Mouse (Mus musculus) forebrain, embryonic 15.5 days (tissue): ENCODE results near the gene Mkrn1. TPM values are rescaled to one million over a fixed set of nuclear protein-coding genes. Genes with fewer than 3 reads are reported as not detected.

Source experiments
- ATAC-seq: fragments of 200-750 bp; cut with Nextera tagmentation; replicated peaks from 2 replicates; pipeline ENCODE4 v1.8.0; 2017; ENCODE audit warnings: mild to moderate bottlenecking, moderate TSS enrichment, moderate library complexity
- H3K27ac ChIP-seq: fragments of 300-500 bp; sonication (generic); replicated peaks from 2 replicates; pipeline ENCODE4 v1.5.1; 2015; ENCODE audit warnings: mild to moderate bottlenecking, inconsistent platforms
- H3K27me3 ChIP-seq: fragments of 300-500 bp; sonication (generic); 2 replicates; pipeline ENCODE4 v1.6.1; 2015; ENCODE audit warnings: inconsistent platforms
- H3K36me3 ChIP-seq: fragments of 300-500 bp; sonication (generic); 2 replicates; pipeline ENCODE4 v1.6.1; 2015; ENCODE audit warnings: mild to moderate bottlenecking, inconsistent platforms
- H3K4me1 ChIP-seq: fragments of 300-500 bp; sonication (generic); 2 replicates; pipeline ENCODE4 v1.6.1; 2015; ENCODE audit warnings: inconsistent platforms
- H3K4me2 ChIP-seq: fragments of 300-500 bp; sonication (generic); replicated peaks from 2 replicates; pipeline ENCODE4 v1.6.1; 2015; ENCODE audit warnings: mild to moderate bottlenecking, inconsistent platforms
- H3K4me3 ChIP-seq: fragments of 300-500 bp; sonication (generic); 2 replicates; pipeline ENCODE4 v1.5.1; 2015; ENCODE audit warnings: mild to moderate bottlenecking, inconsistent platforms
- H3K9ac ChIP-seq: fragments of 300-500 bp; sonication (generic); replicated peaks from 2 replicates; pipeline ENCODE4 v1.6.1; 2015; ENCODE audit warnings: mild to moderate bottlenecking, inconsistent platforms
- H3K9me3 ChIP-seq: fragments of 300-500 bp; sonication (generic); 2 replicates; pipeline ENCODE4 v1.6.1; 2016; ENCODE audit warnings: inconsistent platforms
- WGBS: fragments of 180-500 bp; shearing (Covaris S2); methylation state at CpG from one replicate; pipeline ENCODE4 v1.1.7; 2015; ENCODE audit warnings: mixed read lengths; 5-methylcytosine and 5-hydroxymethylcytosine counted together
- polyA plus RNA-seq: library from polyadenylated mRNA; unstranded; fragments of >200 nt; fragmentation: Nextera tagmentation; extraction: Ambion mirVana; gene quantifications from 2 replicates; pipeline ENCODE4 v1.2.1, GENCODE M21; 2015

The Mkrn1 gene
- polyA plus RNA-seq = 220 and 247 TPM in 2 replicates

- ATAC-seq = peak; percentile 97
- peak within 1 kb of the TSS; percentile 61 for H3K4me2 ChIP-seq
- H3K36me3 ChIP-seq = no peaks in the 10 kb centered on the region
- peak within 1 kb of the TSS; percentile 92 for H3K4me3 ChIP-seq
- H3K27ac ChIP-seq = peak within 1 kb of the TSS; percentile 97
- H3K4me1 ChIP-seq = peaks cover 16% of the 10 kb centered on the region
- no peaks in the 10 kb centered on the region for H3K27me3 ChIP-seq
- H3K9me3 ChIP-seq = no peaks in the 10 kb centered on the region
- under 1% methylated on average over 80 of the region's 82 CpGs for WGBS
- H3K9ac ChIP-seq = peak within 1 kb of the TSS; percentile 88
These were observed at the start of gene Mkrn1 for GRCm38 (mm10) chr6:39419851-39420721. TSS of gene Mkrn1 (minus strand) at chr6:39420462.

- H3K27ac ChIP-seq = no peak overlapping the region
- ATAC-seq = no peak
- no peaks in the 10 kb centered on the region for H3K27me3 ChIP-seq
- H3K4me3 ChIP-seq = no peak overlapping the region
- no peaks in the 10 kb centered on the region for H3K9me3 ChIP-seq
- no peaks in the 10 kb centered on the region for H3K4me1 ChIP-seq
- no peak overlapping the region for H3K9ac ChIP-seq
- no peak overlapping the region for H3K4me2 ChIP-seq
- 90% methylated on average over 5 of the region's 5 CpGs for WGBS
- H3K36me3 ChIP-seq = peaks cover 10% of the 10 kb centered on the region; the same call in 1 of the 2 replicates
These were observed 49.2 kb upstream of the Mkrn1 start for GRCm38 (mm10) chr6:39469427-39469826.

GRCm38 (mm10) chr6:39462621-39463538 lies 42.6 kb upstream of the Mkrn1 start:
- Histone ChIP-seq H3K4me1 (no peaks in the 10 kb centered on the region), H3K27ac (no peak overlapping the region), H3K4me3 (no peak overlapping the region), H3K9me3 (no peaks in the 10 kb centered on the region), H3K27me3 (no peaks in the 10 kb centered on the region), H3K36me3 (peaks cover 3% of the 10 kb centered on the region; the same call in 1 of the 2 replicates), H3K4me2 (no peak overlapping the region), H3K9ac (no peak overlapping the region)
- 45% methylated on average over 16 of the region's 16 CpGs for WGBS
- peak; percentile 75 for ATAC-seq

- Histone ChIP-seq H3K4me2 (no peak overlapping the region), H3K9me3 (no peaks in the 10 kb centered on the region), H3K27ac (no peak overlapping the region), H3K4me3 (no peak overlapping the region), H3K36me3 (peaks cover 3% of the 10 kb centered on the region; the same call in 1 of the 2 replicates), H3K27me3 (no peaks in the 10 kb centered on the region), H3K9ac (no peak overlapping the region), H3K4me1 (no peaks in the 10 kb centered on the region)
- WGBS = 95% methylated on average over 11 of the region's 11 CpGs
- ATAC-seq = no peak
These were observed 39.8 kb upstream of the Mkrn1 start for GRCm38 (mm10) chr6:39460040-39460439.

- no peak overlapping the region for H3K27ac ChIP-seq
- no peak overlapping the region for H3K9ac ChIP-seq
- WGBS = 89% methylated on average over 8 of the region's 8 CpGs
- H3K4me1 ChIP-seq = no peaks in the 10 kb centered on the region
- no peak overlapping the region for H3K4me3 ChIP-seq
- H3K9me3 ChIP-seq = no peaks in the 10 kb centered on the region
- no peak for ATAC-seq
- H3K36me3 ChIP-seq = peaks cover 3% of the 10 kb centered on the region; the same call in 1 of the 2 replicates
- H3K27me3 ChIP-seq = no peaks in the 10 kb centered on the region
- H3K4me2 ChIP-seq = no peak overlapping the region
These were observed 35.3 kb upstream of the Mkrn1 start for GRCm38 (mm10) chr6:39455339-39456160.

GRCm38 (mm10) chr6:39454616-39455015 lies 34.4 kb upstream of the Mkrn1 start:
- Histone ChIP-seq H3K9me3 (no peaks in the 10 kb centered on the region), H3K4me1 (no peaks in the 10 kb centered on the region), H3K4me3 (no peak overlapping the region), H3K4me2 (no peak overlapping the region), H3K27me3 (no peaks in the 10 kb centered on the region), H3K9ac (no peak overlapping the region), H3K36me3 (no peaks in the 10 kb centered on the region), H3K27ac (no peak overlapping the region)
- no peak for ATAC-seq
- 52% methylated on average over 2 of the region's 2 CpGs for WGBS

- Histone ChIP-seq H3K4me3 (no peak overlapping the region), H3K27ac (no peak overlapping the region), H3K4me1 (no peaks in the 10 kb centered on the region), H3K36me3 (no peaks in the 10 kb centered on the region), H3K9ac (no peak overlapping the region), H3K4me2 (no peak overlapping the region), H3K27me3 (no peaks in the 10 kb centered on the region), H3K9me3 (no peaks in the 10 kb centered on the region)
- no peak for ATAC-seq
- 91% methylated on average over 4 of the region's 4 CpGs for WGBS
These were observed 33.3 kb upstream of the Mkrn1 start for GRCm38 (mm10) chr6:39453564-39453963.

- Histone ChIP-seq H3K4me3 (no peak overlapping the region), H3K27me3 (no peaks in the 10 kb centered on the region), H3K4me1 (no peaks in the 10 kb centered on the region), H3K9me3 (no peaks in the 10 kb centered on the region), H3K36me3 (no peaks in the 10 kb centered on the region), H3K4me2 (no peak overlapping the region), H3K27ac (no peak overlapping the region), H3K9ac (no peak overlapping the region)
- 74% methylated on average over 3 of the region's 3 CpGs for WGBS
- no peak for ATAC-seq
These were observed 30.8 kb upstream of the Mkrn1 start for GRCm38 (mm10) chr6:39451033-39451432.

GRCm38 (mm10) chr6:39450580-39450979 lies 30.3 kb upstream of the Mkrn1 start:
- H3K9ac ChIP-seq = no peak overlapping the region
- no peaks in the 10 kb centered on the region for H3K9me3 ChIP-seq
- H3K27me3 ChIP-seq = no peaks in the 10 kb centered on the region
- no peak overlapping the region for H3K4me3 ChIP-seq
- H3K36me3 ChIP-seq = no peaks in the 10 kb centered on the region
- WGBS = 93% methylated on average over 4 of the region's 4 CpGs
- H3K4me2 ChIP-seq = no peak overlapping the region
- ATAC-seq = no peak
- H3K4me1 ChIP-seq = no peaks in the 10 kb centered on the region
- no peak overlapping the region for H3K27ac ChIP-seq

GRCm38 (mm10) chr6:39447429-39448185 lies 27.3 kb upstream of the Mkrn1 start:
- Histone ChIP-seq H3K27ac (no peak overlapping the region), H3K9ac (no peak overlapping the region), H3K4me2 (no peak overlapping the region), H3K4me3 (no peak overlapping the region), H3K4me1 (no peaks in the 10 kb centered on the region), H3K9me3 (no peaks in the 10 kb centered on the region), H3K36me3 (no peaks in the 10 kb centered on the region), H3K27me3 (no peaks in the 10 kb centered on the region)
- 56% methylated on average over 4 of the region's 4 CpGs for WGBS
- ATAC-seq = no peak
